Mouse (Mus musculus) CH12.LX (cell line): ENCODE measurements at regions not wholly inside any gene's neighbourhood (a gene's known extent, or its start where the extent isn't known, plus 50 kb on each side); places are given as distances from the start of the nearest gene placed in this dataset.

Experiments
- CHD2 ChIP-seq: IDR thresholded peaks from 2 replicates; pipeline ENCODE4 v1.6.1; 2011; ENCODE audit warnings: low read length, improper control_type of control experiment
- CTCF ChIP-seq, 2 experiments: IDR thresholded peaks in 1 of 2; conservative IDR thresholded peaks in 1 of 2; 2 replicates each; pipeline ENCODE4 v1.5.1; 2011 to 2012; ENCODE audit warnings: low read depth in 2 of 2, low read length in 2 of 2, improper control_type of control experiment in 1 of 2, inconsistent platforms in 1 of 2, mild to moderate bottlenecking in 1 of 2, moderate library complexity in 1 of 2
- HCFC1 ChIP-seq: IDR thresholded peaks from 2 replicates; pipeline ENCODE4 v1.6.1; 2012; ENCODE audit warnings: low read depth, mild to moderate bottlenecking, inconsistent platforms, low read length, improper control_type of control experiment
- JUND ChIP-seq: conservative IDR thresholded peaks from 2 replicates; pipeline ENCODE4 v1.6.1; 2011; ENCODE audit warnings: low read depth, low read length, improper control_type of control experiment
- MAFK ChIP-seq: IDR thresholded peaks from 2 replicates; pipeline ENCODE4 v1.6.1; 2011; ENCODE audit warnings: low read length, improper control_type of control experiment; ENCODE audit not compliant: insufficient replicate concordance

DNA sequence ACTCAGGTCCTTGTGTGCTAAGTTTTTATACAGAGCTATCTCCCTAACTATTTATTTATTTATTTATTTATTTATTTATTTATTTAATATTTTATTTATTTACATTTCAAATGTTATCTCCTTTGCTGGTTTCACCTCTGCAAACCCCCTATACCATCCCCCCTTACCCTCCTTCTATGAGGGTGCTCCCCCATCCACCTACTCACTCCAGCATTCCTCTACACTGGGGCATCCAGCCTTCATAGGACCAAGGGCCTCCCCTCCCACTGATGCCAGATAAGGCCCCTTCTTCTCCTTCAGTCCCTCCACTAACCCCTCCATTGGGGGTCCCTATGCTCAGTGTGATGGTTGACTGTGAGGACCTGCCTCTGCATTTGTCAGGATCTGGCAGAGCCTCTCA lies 579.0 kb upstream of the Galntl6 start:
- TF ChIP-seq HCFC1 (no peak), CTCF (conservative IDR thresholded peaks at IDR 0.05 in 1 of 2, IDR thresholded peaks at IDR 0.05 in 1 of 2; ENCODE audit: low read depth in 2 of 2, low read length in 2 of 2) (no peak), JUND (no peak), CHD2 (no peak), MAFK (no peak)
